Mouse (Mus musculus) bone marrow macrophage, adult 2 months (primary cell): ENCODE data around the gene Slc4a4.

Experiments used
- CTCF ChIP-seq: IDR thresholded peaks from 2 replicates; pipeline ENCODE4 v1.5.1; 2012; ENCODE audit warnings: low read depth, mild to moderate bottlenecking, low read length, moderate library complexity
- POLR2A ChIP-seq: IDR thresholded peaks from 2 replicates; pipeline ENCODE4 v1.6.1; 2012; ENCODE audit warnings: mild to moderate bottlenecking, low read depth, low read length, borderline replicate concordance

DNA sequence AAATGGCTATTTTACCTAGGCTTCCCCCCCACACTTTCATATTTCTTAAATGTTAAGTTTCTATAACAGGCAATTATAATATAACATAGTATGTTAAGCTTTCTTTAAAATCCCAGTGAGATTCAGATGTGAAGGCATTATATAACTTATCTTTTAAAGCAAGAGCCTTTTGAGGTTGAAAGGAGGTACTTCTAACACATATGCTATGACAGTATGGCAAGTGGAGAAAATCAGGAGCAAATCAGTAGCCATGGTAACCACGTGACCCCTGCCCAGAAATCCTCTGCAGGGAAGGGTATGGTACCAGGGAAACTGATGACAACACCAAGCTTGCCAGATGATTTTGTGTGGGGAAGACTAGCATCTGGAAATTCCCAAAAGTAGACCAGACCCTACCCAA, 222.2 kb downstream of the Slc4a4 start:
- TF ChIP-seq CTCF (no peak), POLR2A (no peak)
